Mouse (Mus musculus): Measurements from ENCODE around the gene Ear1.
"Not testable (repeated sequence)": the region's sequence is repeated elsewhere in the genome, so short reads cannot be mapped to it uniquely, and the experiment has no call there.

Gene Ear1

DNA sequence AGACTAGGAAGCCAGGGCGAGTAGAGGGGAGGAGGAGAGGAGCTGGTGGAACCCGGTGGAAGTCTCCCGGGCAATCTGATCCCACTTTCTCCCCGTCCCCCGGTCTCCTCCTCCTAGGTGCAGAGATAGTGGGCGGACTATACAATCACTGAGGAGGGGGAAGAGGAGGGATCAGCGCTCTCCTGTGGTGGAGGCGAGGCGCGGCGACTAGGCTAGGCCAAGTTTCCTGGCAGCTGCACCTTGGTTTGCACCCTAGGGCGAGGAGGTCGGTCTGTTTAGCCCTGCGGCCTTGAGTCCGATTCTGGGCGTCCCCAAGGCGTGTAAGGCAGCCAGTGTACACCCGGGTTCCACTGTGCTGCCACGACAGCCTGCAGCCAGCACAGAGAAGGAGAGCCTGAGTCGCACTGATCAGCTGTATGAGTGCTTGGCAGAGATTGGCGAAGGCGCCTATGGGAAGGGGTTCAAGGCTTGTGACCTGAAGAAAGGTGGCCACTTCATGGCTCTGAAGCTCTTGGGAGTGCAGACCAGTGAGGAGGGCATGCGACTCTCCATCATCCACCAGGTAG lies 78.3 kb downstream of the Ear1 start:
- in situ Hi-C loops (cut with MboI; ENCODE audit: low sequenced_read_pairs): not testable (repeated sequence)

DNA sequence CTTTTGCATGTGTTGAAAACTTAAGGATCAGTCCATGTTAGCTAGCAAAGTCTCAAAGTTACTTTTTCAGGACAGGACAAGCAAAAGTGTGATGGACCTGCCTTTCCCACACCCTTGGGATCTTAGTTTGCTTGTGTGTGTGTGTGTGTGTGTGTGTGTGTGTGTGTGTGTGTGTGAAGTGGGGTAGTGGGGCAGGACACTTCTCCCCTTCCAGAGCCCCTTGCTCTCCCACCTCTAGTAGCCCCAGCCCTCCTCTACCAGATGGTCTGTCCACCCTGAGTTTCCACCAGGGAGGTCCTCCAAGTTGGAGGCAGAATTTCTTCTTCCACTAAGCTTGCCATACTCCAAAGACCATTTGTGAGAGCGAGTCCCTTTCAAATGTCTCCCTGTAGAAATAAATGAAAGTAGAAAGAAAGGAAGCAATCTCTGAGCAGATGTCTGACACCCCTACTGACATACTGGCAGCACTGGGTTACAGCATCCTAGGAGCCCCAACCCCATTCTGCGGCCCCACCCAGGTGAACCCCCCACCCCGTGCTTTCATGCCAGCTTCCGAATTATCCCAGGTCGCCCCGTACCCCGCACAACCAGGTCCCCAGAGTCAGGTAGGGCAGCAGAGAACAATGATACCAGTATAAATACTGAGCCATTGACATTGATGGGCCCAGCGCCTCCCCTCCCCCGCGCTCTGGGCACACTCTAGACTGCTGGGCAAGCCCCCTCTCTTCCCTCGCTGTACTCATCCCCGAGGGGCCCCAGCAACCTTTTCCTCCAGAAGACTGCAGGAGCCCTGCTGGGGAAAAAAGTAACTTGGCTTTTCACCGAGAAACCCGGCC lies 79.0 kb downstream of the Ear1 start:
- in situ Hi-C loops (cut with MboI; ENCODE audit: low sequenced_read_pairs): no loop called here

DNA sequence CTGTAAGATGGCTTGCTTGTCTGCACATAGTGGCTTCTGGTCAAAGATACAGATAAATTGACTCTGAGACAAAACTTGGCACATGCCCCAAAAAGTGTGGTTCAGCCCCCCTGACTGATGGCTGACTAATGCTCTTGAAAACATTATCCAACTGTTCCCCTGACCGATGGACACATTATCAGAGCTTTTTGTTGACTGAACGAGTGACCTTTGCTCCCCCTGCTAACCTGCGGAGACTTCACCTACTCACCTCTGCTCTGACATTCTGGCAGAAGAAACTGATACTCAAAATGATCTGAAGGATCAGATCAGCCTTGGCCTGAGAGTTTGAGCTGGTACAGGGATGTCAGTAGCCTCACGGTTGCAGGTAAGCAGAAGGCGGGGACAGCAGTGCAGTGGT lies 81.5 kb downstream of the Ear1 start:
- in situ Hi-C loops (cut with MboI; ENCODE audit: low sequenced_read_pairs): not testable (repeated sequence)

GRCm38 (mm10) chr14:43784645-43785044 lies 90.7 kb downstream of the Ear1 start, which contains the start of gene Gm8180:
Gm8180 (minus strand) TSS chr14:43784745.
- in situ Hi-C loops (cut with MboI; ENCODE audit: low sequenced_read_pairs): not testable (repeated sequence)

All from CH12F3 (cell line).